Mouse (Mus musculus): ENCODE measurements at regions not wholly inside any gene's neighbourhood (a gene's known extent, or its start where the extent isn't known, plus 50 kb on each side); places are given as distances from the start of the nearest gene placed in this dataset.

GRCm38 (mm10) chr8:103809140-103809539 is 292.3 kb upstream of the Cdh5 start:
- TF ChIP-seq POLR2A (IDR thresholded peaks at IDR 0.05; ENCODE audit: extremely low read depth, insufficient read depth, low read length) (no peak), CTCF (IDR thresholded peaks at IDR 0.05; ENCODE audit: extremely low read depth, insufficient read depth, low read length) (no peak)
- H3K4me1 ChIP-seq (ENCODE audit: control insufficient read depth, insufficient read depth, low read length), result no peaks in the 10 kb centered on the region
- H3K27ac ChIP-seq (ENCODE audit: insufficient read depth, low read length), result no peak overlapping the region
- no peak overlapping the region for H3K4me3 ChIP-seq (ENCODE audit: insufficient read depth, low read length)

- Histone ChIP-seq H3K27ac (ENCODE audit: insufficient read depth, low read length) (no peak overlapping the region), H3K4me1 (ENCODE audit: control insufficient read depth, insufficient read depth, low read length) (no peaks in the 10 kb centered on the region), H3K4me3 (ENCODE audit: insufficient read depth, low read length) (no peak overlapping the region)
- no peak for TF ChIP-seq CTCF (IDR thresholded peaks at IDR 0.05; ENCODE audit: extremely low read depth, insufficient read depth, low read length)
- TF ChIP-seq POLR2A (IDR thresholded peaks at IDR 0.05; ENCODE audit: extremely low read depth, insufficient read depth, low read length), result no peak
These were observed 287.4 kb upstream of the Cdh5 start for GRCm38 (mm10) chr8:103813954-103814591.

GRCm38 (mm10) chr8:103816101-103816894 is 285.1 kb upstream of the Cdh5 start:
- no peaks in the 10 kb centered on the region for H3K4me1 ChIP-seq (ENCODE audit: control insufficient read depth, insufficient read depth, low read length)
- TF ChIP-seq CTCF (IDR thresholded peaks at IDR 0.05; ENCODE audit: extremely low read depth, insufficient read depth, low read length) (no peak), POLR2A (IDR thresholded peaks at IDR 0.05; ENCODE audit: extremely low read depth, insufficient read depth, low read length) (no peak)
- H3K4me3 ChIP-seq (ENCODE audit: insufficient read depth, low read length), result no peak overlapping the region
- H3K27ac ChIP-seq (ENCODE audit: insufficient read depth, low read length), result no peak overlapping the region

- no peak overlapping the region for H3K4me3 ChIP-seq (ENCODE audit: insufficient read depth, low read length)
- H3K4me1 ChIP-seq (ENCODE audit: control insufficient read depth, insufficient read depth, low read length), result no peaks in the 10 kb centered on the region
- no peak for TF ChIP-seq CTCF (IDR thresholded peaks at IDR 0.05; ENCODE audit: extremely low read depth, insufficient read depth, low read length)
- TF ChIP-seq POLR2A (IDR thresholded peaks at IDR 0.05; ENCODE audit: extremely low read depth, insufficient read depth, low read length), result no peak
- H3K27ac ChIP-seq (ENCODE audit: insufficient read depth, low read length), result no peak overlapping the region
These were observed 277.9 kb upstream of the Cdh5 start for GRCm38 (mm10) chr8:103823541-103823940.

- Histone ChIP-seq H3K4me1 (ENCODE audit: control insufficient read depth, insufficient read depth, low read length) (no peaks in the 10 kb centered on the region), H3K27ac (ENCODE audit: insufficient read depth, low read length) (no peak overlapping the region), H3K4me3 (ENCODE audit: insufficient read depth, low read length) (no peak overlapping the region)
- TF ChIP-seq CTCF (IDR thresholded peaks at IDR 0.05; ENCODE audit: extremely low read depth, insufficient read depth, low read length), result no peak
- no peak for TF ChIP-seq POLR2A (IDR thresholded peaks at IDR 0.05; ENCODE audit: extremely low read depth, insufficient read depth, low read length)
These were observed 276.7 kb upstream of the Cdh5 start for GRCm38 (mm10) chr8:103824747-103825146.

GRCm38 (mm10) chr8:103825289-103825688 is 276.1 kb upstream of the Cdh5 start:
- H3K4me3 ChIP-seq (ENCODE audit: insufficient read depth, low read length), result no peak overlapping the region
- TF ChIP-seq POLR2A (IDR thresholded peaks at IDR 0.05; ENCODE audit: extremely low read depth, insufficient read depth, low read length) (no peak), CTCF (IDR thresholded peaks at IDR 0.05; ENCODE audit: extremely low read depth, insufficient read depth, low read length) (no peak)
- no peaks in the 10 kb centered on the region for H3K4me1 ChIP-seq (ENCODE audit: control insufficient read depth, insufficient read depth, low read length)
- H3K27ac ChIP-seq (ENCODE audit: insufficient read depth, low read length), result no peak overlapping the region

- Histone ChIP-seq H3K27ac (ENCODE audit: insufficient read depth, low read length) (no peak overlapping the region), H3K4me1 (ENCODE audit: control insufficient read depth, insufficient read depth, low read length) (no peaks in the 10 kb centered on the region), H3K4me3 (ENCODE audit: insufficient read depth, low read length) (no peak overlapping the region)
- TF ChIP-seq POLR2A (IDR thresholded peaks at IDR 0.05; ENCODE audit: extremely low read depth, insufficient read depth, low read length), result no peak
- TF ChIP-seq CTCF (IDR thresholded peaks at IDR 0.05; ENCODE audit: extremely low read depth, insufficient read depth, low read length), result no peak
These were observed 271.0 kb upstream of the Cdh5 start for GRCm38 (mm10) chr8:103830416-103830815.

GRCm38 (mm10) chr8:103839990-103840389 is 261.4 kb upstream of the Cdh5 start:
- TF ChIP-seq POLR2A (IDR thresholded peaks at IDR 0.05; ENCODE audit: extremely low read depth, insufficient read depth, low read length) (no peak), CTCF (IDR thresholded peaks at IDR 0.05; ENCODE audit: extremely low read depth, insufficient read depth, low read length) (no peak)
- H3K4me3 ChIP-seq (ENCODE audit: insufficient read depth, low read length), result no peak overlapping the region
- H3K27ac ChIP-seq (ENCODE audit: insufficient read depth, low read length), result no peak overlapping the region
- H3K4me1 ChIP-seq (ENCODE audit: control insufficient read depth, insufficient read depth, low read length), result no peaks in the 10 kb centered on the region

- Histone ChIP-seq H3K4me3 (ENCODE audit: insufficient read depth, low read length) (no peak overlapping the region), H3K4me1 (ENCODE audit: control insufficient read depth, insufficient read depth, low read length) (0 out of 2 replicates have a peak, but pooled peaks cover 2% of the 10 kb centered on the region), H3K27ac (ENCODE audit: insufficient read depth, low read length) (0 out of 2 replicates have a peak overlapping the region, but pooled peaks have one; percentile 13)
- no peak for TF ChIP-seq POLR2A (IDR thresholded peaks at IDR 0.05; ENCODE audit: extremely low read depth, insufficient read depth, low read length)
- TF ChIP-seq CTCF (IDR thresholded peaks at IDR 0.05; ENCODE audit: extremely low read depth, insufficient read depth, low read length), result no peak
These were observed 255.5 kb upstream of the Cdh5 start for GRCm38 (mm10) chr8:103845964-103846363.
